Mouse (Mus musculus): ENCODE measurements at regions not wholly inside any gene's neighbourhood (a gene's known extent, or its start where the extent isn't known, plus 50 kb on each side); places are given as distances from the start of the nearest gene placed in this dataset.

- H3K27ac ChIP-seq (ENCODE audit: low read length), result no peak overlapping the region
- no peaks in the 10 kb centered on the region for H3K27me3 ChIP-seq (replicated peaks; ENCODE audit: control insufficient read depth, insufficient read depth, low read length)
- 79% methylated on average over 12 of the region's 12 CpGs for WGBS
- ATAC-seq, result no peak
- no peak overlapping the region for H3K4me2 ChIP-seq (ENCODE audit: low read length)
- H3K9me3 ChIP-seq (ENCODE audit: control insufficient read depth, low read length), result no peaks in the 10 kb centered on the region
- H3K4me3 ChIP-seq (replicated peaks; ENCODE audit: low read length), result no peak overlapping the region
- H3K9ac ChIP-seq (replicated peaks; ENCODE audit: low read depth, low read length), result no peak overlapping the region
- no peaks in the 10 kb centered on the region for H3K36me3 ChIP-seq (ENCODE audit: control insufficient read depth, insufficient read depth)
- no peaks in the 10 kb centered on the region for H3K4me1 ChIP-seq (replicated peaks; ENCODE audit: control insufficient read depth, insufficient read depth, low read length)
Measured at GRCm38 (mm10) chr10:19448838-19449559, 92.7 kb downstream of the Olig3 start.

- H3K9me3 ChIP-seq (ENCODE audit: control insufficient read depth, low read length), result no peaks in the 10 kb centered on the region
- peaks cover 12% of the 10 kb centered on the region for H3K4me1 ChIP-seq (replicated peaks; ENCODE audit: control insufficient read depth, insufficient read depth, low read length)
- H3K4me3 ChIP-seq (replicated peaks; ENCODE audit: low read length), result no peak overlapping the region
- H3K4me2 ChIP-seq (ENCODE audit: low read length), result peak overlapping the region; percentile 21; the same call in 1 of the 2 replicates
- WGBS, result 29% methylated on average over 11 of the region's 11 CpGs
- H3K36me3 ChIP-seq (ENCODE audit: control insufficient read depth, insufficient read depth), result no peaks in the 10 kb centered on the region
- no peak overlapping the region for H3K27ac ChIP-seq (ENCODE audit: low read length)
- no peak overlapping the region for H3K9ac ChIP-seq (replicated peaks; ENCODE audit: low read depth, low read length)
- 0 out of 2 replicates have a peak, but pooled peaks cover 2% of the 10 kb centered on the region for H3K27me3 ChIP-seq (replicated peaks; ENCODE audit: control insufficient read depth, insufficient read depth, low read length)
- ATAC-seq, result no peak
Measured at GRCm38 (mm10) chr10:19459053-19459452, 102.7 kb downstream of the Olig3 start.

- ATAC-seq, result no peak
- Histone ChIP-seq H3K4me3 (replicated peaks; ENCODE audit: low read length) (no peak overlapping the region), H3K9ac (replicated peaks; ENCODE audit: low read depth, low read length) (no peak overlapping the region), H3K27ac (ENCODE audit: low read length) (no peak overlapping the region), H3K36me3 (ENCODE audit: control insufficient read depth, insufficient read depth) (no peaks in the 10 kb centered on the region), H3K4me1 (replicated peaks; ENCODE audit: control insufficient read depth, insufficient read depth, low read length) (peaks cover 12% of the 10 kb centered on the region), H3K27me3 (replicated peaks; ENCODE audit: control insufficient read depth, insufficient read depth, low read length) (0 out of 2 replicates have a peak, but pooled peaks cover 2% of the 10 kb centered on the region), H3K9me3 (ENCODE audit: control insufficient read depth, low read length) (no peaks in the 10 kb centered on the region), H3K4me2 (ENCODE audit: low read length) (no peak overlapping the region)
- WGBS, result 41% methylated on average over 5 of the region's 5 CpGs
Measured at GRCm38 (mm10) chr10:19459709-19460108, 103.4 kb downstream of the Olig3 start.

GRCm38 (mm10) chr10:19460164-19460563 is 103.8 kb downstream of the Olig3 start:
- 0 out of 2 replicates have a peak, but pooled peaks cover 2% of the 10 kb centered on the region for H3K27me3 ChIP-seq (replicated peaks; ENCODE audit: control insufficient read depth, insufficient read depth, low read length)
- H3K9ac ChIP-seq (replicated peaks; ENCODE audit: low read depth, low read length), result no peak overlapping the region
- H3K9me3 ChIP-seq (ENCODE audit: control insufficient read depth, low read length), result no peaks in the 10 kb centered on the region
- no peak overlapping the region for H3K27ac ChIP-seq (ENCODE audit: low read length)
- peak; percentile 76 for ATAC-seq
- H3K4me3 ChIP-seq (replicated peaks; ENCODE audit: low read length), result no peak overlapping the region
- WGBS, result 38% methylated on average over 4 of the region's 4 CpGs
- H3K36me3 ChIP-seq (ENCODE audit: control insufficient read depth, insufficient read depth), result no peaks in the 10 kb centered on the region
- no peak overlapping the region for H3K4me2 ChIP-seq (ENCODE audit: low read length)
- peaks cover 12% of the 10 kb centered on the region for H3K4me1 ChIP-seq (replicated peaks; ENCODE audit: control insufficient read depth, insufficient read depth, low read length)

- H3K9me3 ChIP-seq (ENCODE audit: control insufficient read depth, low read length), result no peaks in the 10 kb centered on the region
- no peak overlapping the region for H3K27ac ChIP-seq (ENCODE audit: low read length)
- H3K4me1 ChIP-seq (replicated peaks; ENCODE audit: control insufficient read depth, insufficient read depth, low read length), result peaks cover 12% of the 10 kb centered on the region
- H3K27me3 ChIP-seq (replicated peaks; ENCODE audit: control insufficient read depth, insufficient read depth, low read length), result no peaks in the 10 kb centered on the region; the same call in 1 of the 2 replicates
- no peak overlapping the region for H3K9ac ChIP-seq (replicated peaks; ENCODE audit: low read depth, low read length)
- ATAC-seq, result no peak
- no peak overlapping the region for H3K4me2 ChIP-seq (ENCODE audit: low read length)
- 77% methylated on average over 3 of the region's 3 CpGs for WGBS
- no peak overlapping the region for H3K4me3 ChIP-seq (replicated peaks; ENCODE audit: low read length)
- H3K36me3 ChIP-seq (ENCODE audit: control insufficient read depth, insufficient read depth), result no peaks in the 10 kb centered on the region
Measured at GRCm38 (mm10) chr10:19463800-19464199, 107.5 kb downstream of the Olig3 start.

- H3K27me3 ChIP-seq (replicated peaks; ENCODE audit: control insufficient read depth, insufficient read depth, low read length), result no peaks in the 10 kb centered on the region; the same call in 1 of the 2 replicates
- H3K4me3 ChIP-seq (replicated peaks; ENCODE audit: low read length), result no peak overlapping the region
- ATAC-seq, result no peak
- no peak overlapping the region for H3K9ac ChIP-seq (replicated peaks; ENCODE audit: low read depth, low read length)
- H3K4me1 ChIP-seq (replicated peaks; ENCODE audit: control insufficient read depth, insufficient read depth, low read length), result peaks cover 8% of the 10 kb centered on the region
- WGBS, result 24% methylated on average over 5 of the region's 5 CpGs
- no peak overlapping the region for H3K4me2 ChIP-seq (ENCODE audit: low read length)
- H3K27ac ChIP-seq (ENCODE audit: low read length), result no peak overlapping the region
- H3K36me3 ChIP-seq (ENCODE audit: control insufficient read depth, insufficient read depth), result no peaks in the 10 kb centered on the region
- no peaks in the 10 kb centered on the region for H3K9me3 ChIP-seq (ENCODE audit: control insufficient read depth, low read length)
Measured at GRCm38 (mm10) chr10:19464504-19464903, 108.2 kb downstream of the Olig3 start.

- no peaks in the 10 kb centered on the region for H3K36me3 ChIP-seq (ENCODE audit: control insufficient read depth, insufficient read depth)
- 40% methylated on average over 9 of the region's 9 CpGs for WGBS
- no peak overlapping the region for H3K9ac ChIP-seq (replicated peaks; ENCODE audit: low read depth, low read length)
- H3K4me1 ChIP-seq (replicated peaks; ENCODE audit: control insufficient read depth, insufficient read depth, low read length), result peaks cover 5% of the 10 kb centered on the region; the same call in 1 of the 2 replicates
- H3K27ac ChIP-seq (ENCODE audit: low read length), result no peak overlapping the region
- no peak overlapping the region for H3K4me3 ChIP-seq (replicated peaks; ENCODE audit: low read length)
- no peaks in the 10 kb centered on the region; the same call in 1 of the 2 replicates for H3K27me3 ChIP-seq (replicated peaks; ENCODE audit: control insufficient read depth, insufficient read depth, low read length)
- no peaks in the 10 kb centered on the region for H3K9me3 ChIP-seq (ENCODE audit: control insufficient read depth, low read length)
- no peak overlapping the region for H3K4me2 ChIP-seq (ENCODE audit: low read length)
- peak; percentile 91 for ATAC-seq
Measured at GRCm38 (mm10) chr10:19471349-19472040, 115.2 kb downstream of the Olig3 start.

- no peak overlapping the region for H3K4me2 ChIP-seq (ENCODE audit: low read length)
- no peaks in the 10 kb centered on the region for H3K9me3 ChIP-seq (ENCODE audit: control insufficient read depth, low read length)
- no peak overlapping the region for H3K9ac ChIP-seq (replicated peaks; ENCODE audit: low read depth, low read length)
- H3K27me3 ChIP-seq (replicated peaks; ENCODE audit: control insufficient read depth, insufficient read depth, low read length), result no peaks in the 10 kb centered on the region; the same call in 1 of the 2 replicates
- ATAC-seq, result peak; percentile 41
- whole genome bisulfite sequencing, result 21% methylated on average over 6 of the region's 6 CpGs
- no peak overlapping the region for H3K4me3 ChIP-seq (replicated peaks; ENCODE audit: low read length)
- no peaks in the 10 kb centered on the region for H3K36me3 ChIP-seq (ENCODE audit: control insufficient read depth, insufficient read depth)
- peaks cover 5% of the 10 kb centered on the region; the same call in 1 of the 2 replicates for H3K4me1 ChIP-seq (replicated peaks; ENCODE audit: control insufficient read depth, insufficient read depth, low read length)
- H3K27ac ChIP-seq (ENCODE audit: low read length), result no peak overlapping the region
Measured at GRCm38 (mm10) chr10:19472066-19472465, 115.7 kb downstream of the Olig3 start.

GRCm38 (mm10) chr10:19472949-19473535 is 116.7 kb downstream of the Olig3 start:
- H3K36me3 ChIP-seq (ENCODE audit: control insufficient read depth, insufficient read depth), result no peaks in the 10 kb centered on the region
- 75% methylated on average over 3 of the region's 3 CpGs for WGBS
- no peak overlapping the region for H3K4me3 ChIP-seq (replicated peaks; ENCODE audit: low read length)
- no peak for ATAC-seq
- no peak overlapping the region for H3K4me2 ChIP-seq (ENCODE audit: low read length)
- no peak overlapping the region for H3K9ac ChIP-seq (replicated peaks; ENCODE audit: low read depth, low read length)
- H3K27me3 ChIP-seq (replicated peaks; ENCODE audit: control insufficient read depth, insufficient read depth, low read length), result no peaks in the 10 kb centered on the region; the same call in 1 of the 2 replicates
- H3K9me3 ChIP-seq (ENCODE audit: control insufficient read depth, low read length), result no peaks in the 10 kb centered on the region
- H3K4me1 ChIP-seq (replicated peaks; ENCODE audit: control insufficient read depth, insufficient read depth, low read length), result peaks cover 5% of the 10 kb centered on the region; the same call in 1 of the 2 replicates
- H3K27ac ChIP-seq (ENCODE audit: low read length), result no peak overlapping the region
